Mouse (Mus musculus) embryonic facial prominence, embryonic 14.5 days (tissue): ENCODE measurements around the gene Camta1. TPM values are rescaled to one million over a fixed set of nuclear protein-coding genes. Genes with fewer than 3 reads are reported as not detected.

ENCODE experiments used
- ATAC-seq: fragments of 200-750 bp; cut with Nextera tagmentation; 2 replicates; pipeline ENCODE4 v1.8.0; 2017; ENCODE audit warnings: low read depth, moderate number of reproducible peaks, moderate TSS enrichment
- DNase-seq: peaks from one replicate; pipeline ENCODE4 v3.0.0-alpha.2; 2015; ENCODE audit warnings: low spot score
- H3K27ac ChIP-seq: fragments of 300-500 bp; sonication (generic); replicated peaks from 2 replicates; pipeline ENCODE4 v1.5.1; 2014; ENCODE audit warnings: low read depth, mild to moderate bottlenecking, low read length, moderate library complexity
- H3K27me3 ChIP-seq: fragments of 300-500 bp; sonication (generic); replicated peaks from 2 replicates; pipeline ENCODE4 v1.6.1; 2014; ENCODE audit warnings: low read length; ENCODE audit not compliant: control insufficient read depth, insufficient read depth
- H3K36me3 ChIP-seq: fragments of 300-500 bp; sonication (generic); 2 replicates; pipeline ENCODE4 v1.6.1; 2014; ENCODE audit warnings: low read length, mixed read lengths; ENCODE audit not compliant: control insufficient read depth, insufficient read depth
- H3K4me1 ChIP-seq: fragments of 300-500 bp; sonication (generic); 2 replicates; pipeline ENCODE4 v1.6.1; 2014; ENCODE audit warnings: antibody characterized with exemption, low read length; ENCODE audit not compliant: control insufficient read depth, insufficient read depth
- H3K4me2 ChIP-seq: fragments of 300-500 bp; sonication (generic); 2 replicates; pipeline ENCODE4 v1.6.1; 2014; ENCODE audit warnings: low read depth, mild to moderate bottlenecking, low read length, moderate library complexity, mixed read lengths
- H3K4me3 ChIP-seq: fragments of 300-500 bp; sonication (generic); 2 replicates; pipeline ENCODE4 v1.5.1; 2014; ENCODE audit warnings: low read depth, mild to moderate bottlenecking, low read length
- H3K9ac ChIP-seq: fragments of 300-500 bp; sonication (generic); 2 replicates; pipeline ENCODE4 v1.6.1; 2014; ENCODE audit warnings: low read depth, mild to moderate bottlenecking, low read length, moderate library complexity, mixed read lengths
- H3K9me3 ChIP-seq: fragments of 300-500 bp; sonication (generic); 2 replicates; pipeline ENCODE4 v1.6.1; 2016; ENCODE audit warnings: low read length; ENCODE audit not compliant: control insufficient read depth
- WGBS: fragments of 180-500 bp; shearing (Covaris S2); extraction: QIAGEN DNeasy Blood & Tissue Kit; methylation state at CpG from one replicate; pipeline ENCODE4 v1.1.7; 2014; 5-methylcytosine and 5-hydroxymethylcytosine counted together
- polyA plus RNA-seq: library from polyadenylated mRNA; unstranded; fragments of >200 nt; fragmentation: Nextera tagmentation; extraction: Ambion mirVana; gene quantifications from 2 replicates; pipeline ENCODE4 v1.2.1, GENCODE M21; 2014

Camta1 gene
- polyA plus RNA-seq, 1 experiment from 2014 or later = 77.3 TPM

- Histone ChIP-seq H3K27ac (no peak overlapping the region), H3K4me3 (no peak overlapping the region), H3K36me3 (no peaks in the 10 kb centered on the region), H3K9me3 (no peaks in the 10 kb centered on the region), H3K4me1 (peaks cover 5% of the 10 kb centered on the region; the same call in 1 of the 2 replicates), H3K4me2 (no peak overlapping the region), H3K27me3 (0 out of 2 replicates have a peak, but pooled peaks cover 8% of the 10 kb centered on the region), H3K9ac (no peak overlapping the region)
- 72% methylated on average over 13 of the region's 13 CpGs for WGBS
- ATAC-seq = no peak
- DNase-seq = no peak
Observed at GRCm38 (mm10) chr4:151295515-151296203, 566.0 kb downstream of the Camta1 start.

DNA sequence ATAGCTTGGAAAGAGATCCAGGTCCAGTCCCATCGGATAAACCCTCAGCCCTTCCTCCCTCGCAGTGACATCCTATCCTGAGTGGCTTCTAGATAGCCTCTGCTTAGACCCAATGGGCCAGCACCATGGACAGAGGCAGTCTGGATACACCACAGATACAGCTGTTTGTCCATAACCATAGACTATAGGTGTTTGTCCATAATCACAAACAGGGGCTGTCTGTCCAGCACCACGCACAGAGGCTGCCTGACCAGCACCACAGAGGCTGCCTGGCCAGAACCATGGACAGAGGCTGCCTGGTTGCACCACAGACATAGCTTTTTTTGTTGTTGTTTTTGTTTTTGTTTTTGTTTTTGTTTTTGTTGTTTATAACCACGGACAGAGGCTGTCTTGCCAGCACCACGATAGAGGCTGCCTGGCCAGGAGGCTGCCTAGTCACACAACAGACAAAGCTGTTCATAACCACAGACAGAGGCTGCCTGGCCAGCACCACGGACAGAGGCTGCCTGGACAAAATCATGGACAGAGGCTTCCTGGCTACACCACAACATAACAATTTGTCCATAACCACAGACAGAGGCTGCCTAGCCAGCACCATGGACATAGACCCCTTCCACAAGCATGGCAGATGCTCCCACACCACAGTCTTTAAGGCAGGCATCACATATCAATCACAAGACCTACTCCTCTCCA, 572.6 kb downstream of the Camta1 start:
- Histone ChIP-seq H3K9me3 (no peaks in the 10 kb centered on the region), H3K9ac (no peak overlapping the region), H3K4me3 (no peak overlapping the region), H3K27me3 (no peaks in the 10 kb centered on the region), H3K36me3 (no peaks in the 10 kb centered on the region), H3K4me2 (no peak overlapping the region), H3K4me1 (no peaks in the 10 kb centered on the region), H3K27ac (no peak overlapping the region)
- 56% methylated on average over 6 of the region's 6 CpGs for WGBS
- ATAC-seq = no peak
- DNase-seq = peak; percentile 70

GRCm38 (mm10) chr4:151285905-151286445, 575.7 kb downstream of the Camta1 start:
- Histone ChIP-seq H3K4me3 (no peak overlapping the region), H3K9ac (no peak overlapping the region), H3K9me3 (no peaks in the 10 kb centered on the region), H3K4me2 (no peak overlapping the region), H3K4me1 (no peaks in the 10 kb centered on the region), H3K27ac (no peak overlapping the region), H3K27me3 (no peaks in the 10 kb centered on the region), H3K36me3 (no peaks in the 10 kb centered on the region)
- WGBS = 47% methylated on average over 10 of the region's 12 CpGs
- ATAC-seq = no peak
- peak; percentile 5 for DNase-seq

DNA sequence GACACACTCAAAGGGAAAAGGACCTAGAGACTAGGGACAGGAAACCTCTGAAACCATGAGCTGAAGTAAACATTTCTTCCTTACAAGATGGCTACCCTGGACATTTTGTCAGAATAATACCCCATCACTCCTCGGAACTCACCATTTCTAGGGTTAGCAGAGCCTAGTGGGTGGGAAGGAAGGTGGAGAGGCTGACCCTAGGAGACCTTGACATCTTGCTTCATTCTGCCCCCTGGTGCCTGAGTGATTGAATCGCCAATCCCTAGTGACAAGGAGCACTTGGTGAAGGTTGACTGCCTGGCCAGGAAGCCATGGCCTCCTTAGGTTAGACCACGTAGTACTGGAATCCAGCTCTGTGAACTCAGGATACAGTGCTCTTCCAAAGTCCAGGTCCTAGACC, 576.2 kb downstream of the Camta1 start:
- no peak for DNase-seq
- no peak overlapping the region for H3K4me2 ChIP-seq

GRCm38 (mm10) chr4:151283092-151283741, 578.5 kb downstream of the Camta1 start:
- ATAC-seq = peak; percentile 47; the same call in 1 of the 2 replicates
- no peaks in the 10 kb centered on the region for H3K36me3 ChIP-seq
- H3K4me2 ChIP-seq = no peak overlapping the region
- H3K4me3 ChIP-seq = no peak overlapping the region
- no peak overlapping the region for H3K27ac ChIP-seq
- no peaks in the 10 kb centered on the region for H3K9me3 ChIP-seq
- no peaks in the 10 kb centered on the region for H3K27me3 ChIP-seq
- H3K4me1 ChIP-seq = no peaks in the 10 kb centered on the region
- peak; percentile 52 for DNase-seq
- 30% methylated on average over 16 of the region's 16 CpGs for WGBS
- H3K9ac ChIP-seq = no peak overlapping the region

More for the DNA sequence above, 576.2 kb downstream of the Camta1 start:
- Histone ChIP-seq H3K27ac (no peak overlapping the region), H3K4me3 (no peak overlapping the region), H3K9ac (no peak overlapping the region), H3K4me1 (no peaks in the 10 kb centered on the region), H3K36me3 (no peaks in the 10 kb centered on the region), H3K9me3 (no peaks in the 10 kb centered on the region), H3K27me3 (no peaks in the 10 kb centered on the region)
- 71% methylated on average over 3 of the region's 3 CpGs for WGBS
- no peak for ATAC-seq

DNA sequence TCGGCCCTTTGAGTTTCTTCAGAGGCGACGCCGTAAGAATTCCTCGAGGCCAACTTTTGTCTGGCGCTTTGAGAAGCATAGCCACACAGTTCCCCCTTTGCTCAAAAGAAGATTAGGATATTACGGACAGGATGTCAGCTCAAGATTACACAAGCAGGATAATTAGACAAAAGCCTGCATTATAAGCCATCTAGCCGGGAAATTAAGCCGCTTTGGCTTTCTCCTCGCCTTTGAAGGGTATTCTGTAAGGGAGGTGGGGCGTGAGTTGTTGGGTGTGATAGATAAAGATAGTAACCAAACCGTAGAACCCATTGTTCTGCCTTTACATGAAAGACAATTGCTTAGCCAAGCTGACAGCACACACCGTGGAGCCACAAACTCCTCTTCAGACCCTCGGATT, 579.6 kb downstream of the Camta1 start:
- H3K9ac ChIP-seq = no peak overlapping the region
- no peaks in the 10 kb centered on the region for H3K4me1 ChIP-seq
- no peaks in the 10 kb centered on the region for H3K9me3 ChIP-seq
- no peak overlapping the region for H3K27ac ChIP-seq
- no peak overlapping the region for H3K4me2 ChIP-seq
- H3K36me3 ChIP-seq = no peaks in the 10 kb centered on the region
- no peak overlapping the region for H3K4me3 ChIP-seq
- peak; percentile 6 for DNase-seq
- 77% methylated on average over 14 of the region's 14 CpGs for WGBS
- H3K27me3 ChIP-seq = no peaks in the 10 kb centered on the region
- no peak for ATAC-seq

- no peak overlapping the region for H3K27ac ChIP-seq
- H3K27me3 ChIP-seq = no peaks in the 10 kb centered on the region
- H3K9ac ChIP-seq = no peak overlapping the region
- no peaks in the 10 kb centered on the region for H3K9me3 ChIP-seq
- DNase-seq = peak; percentile 62
- ATAC-seq = no peak; the same call in 1 of the 2 replicates
- 48% methylated on average over 13 of the region's 13 CpGs for WGBS
- H3K4me2 ChIP-seq = no peak overlapping the region
- H3K4me1 ChIP-seq = no peaks in the 10 kb centered on the region
- no peaks in the 10 kb centered on the region for H3K36me3 ChIP-seq
- no peak overlapping the region for H3K4me3 ChIP-seq
Observed at GRCm38 (mm10) chr4:151275292-151275691, 586.4 kb downstream of the Camta1 start.

DNA sequence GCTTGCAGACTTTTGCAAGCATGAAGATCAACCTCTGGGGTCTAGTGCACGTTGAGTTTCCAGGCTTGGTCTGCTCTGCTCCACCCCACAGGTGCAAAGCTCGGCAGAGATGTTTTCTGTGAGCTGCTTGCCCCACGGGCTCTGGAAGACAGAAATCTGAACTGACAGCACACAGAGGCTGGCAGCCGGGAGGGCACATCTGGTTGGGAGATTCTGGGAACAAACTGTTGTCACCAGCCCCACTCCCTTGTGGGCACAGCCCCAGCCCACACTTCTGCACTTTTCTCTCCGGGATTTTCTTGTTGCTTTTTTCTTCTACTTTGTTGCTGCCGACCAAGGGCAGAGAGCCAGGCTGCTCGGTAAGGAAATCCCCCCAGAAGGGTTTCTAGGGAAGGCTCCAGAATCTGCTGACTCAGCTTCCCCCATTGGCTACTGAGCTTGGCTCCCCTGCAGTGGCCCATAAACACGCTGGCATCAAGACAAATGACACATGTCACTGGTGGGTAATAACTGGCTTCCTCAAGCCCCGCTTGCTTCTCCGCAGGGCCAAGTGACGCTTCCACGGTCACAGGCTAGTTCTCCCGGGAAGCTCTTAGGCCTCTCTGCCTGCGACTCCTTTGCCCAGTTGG, 597.8 kb downstream of the Camta1 start:
- no peaks in the 10 kb centered on the region for H3K9me3 ChIP-seq
- H3K27ac ChIP-seq = no peak overlapping the region
- no peak overlapping the region for H3K4me2 ChIP-seq
- H3K36me3 ChIP-seq = no peaks in the 10 kb centered on the region
- H3K9ac ChIP-seq = no peak overlapping the region
- peaks cover 11% of the 10 kb centered on the region; the same call in 1 of the 2 replicates for H3K4me1 ChIP-seq
- ATAC-seq (no peak), DNase-seq (peak; percentile 67)
- WGBS = 46% methylated on average over 14 of the region's 14 CpGs
- no peaks in the 10 kb centered on the region for H3K27me3 ChIP-seq
- no peak overlapping the region for H3K4me3 ChIP-seq
